Comparison of ENCODE assay signal across 8 mouse cellular contexts in genomic region chr11:75166861-75167642, GRCm38 (mm10). TPM values are rescaled to one million over a fixed set of nuclear protein-coding genes. Genes with fewer than 3 reads are reported as not detected.
A peak's percentile ranks its signal among the peaks of the same experiment; 100 is the strongest.
DNase-seq lines count a peak whose midpoint lies in the region; ATAC-seq and TF ChIP-seq lines count a peak whose summit lies in the region.

No protein-coding gene starts in this region.

- H3K9ac ChIP-seq in heart, embryonic 11.5 days (ENCODE audit: low read depth, low read length): peak overlapping the region; percentile 79
- H3K9ac ChIP-seq in midbrain, embryonic 12.5 days (replicated peaks): 0 out of 2 replicates have a peak overlapping the region, but pooled peaks have one; percentile 11

- peaks cover 9% of the 10 kb centered on the region; the same call in 1 of the 2 replicates for H3K4me1 ChIP-seq in kidney, adult 2 months (ENCODE audit: control insufficient read depth, insufficient read depth, low read length)
- H3K4me1 ChIP-seq in heart, embryonic 11.5 days (ENCODE audit: control insufficient read depth, insufficient read depth, low read length): peaks cover 59% of the 10 kb centered on the region
- peaks cover 60% of the 10 kb centered on the region for H3K4me1 ChIP-seq in midbrain, embryonic 12.5 days

- peak; percentile 77 for DNase-seq in kidney, adult 2 months
- DNase-seq in kidney, adult 8-10 months: no peak
- peak; percentile 40 for DNase-seq in adrenal gland, postnatal 25 days
- peak; percentile 68 for DNase-seq in kidney, postnatal 14 days
- no peak for DNase-seq in ovary, postnatal 10 days (ENCODE audit: low spot score)

- peak; percentile 18; the same call in 1 of the 2 replicates for TF ChIP-seq CTCF in kidney, adult 2 months (conservative IDR thresholded peaks at IDR 0.05; ENCODE audit: insufficient read depth, insufficient read length, low read depth, low read length)

- 10% methylated on average over 68 of the region's 68 CpGs for WGBS in kidney, adult 2 months
- WGBS in heart, embryonic 11.5 days (ENCODE audit: insufficient replicate concordance): 3% methylated on average over 67 of the region's 68 CpGs
- WGBS in midbrain, embryonic 12.5 days: 2% methylated on average over 68 of the region's 68 CpGs

- H3K4me3 ChIP-seq in kidney, adult 2 months (ENCODE audit: insufficient read depth, low read depth, low read length): peak overlapping the region; percentile 56
- peak overlapping the region; percentile 66 for H3K4me3 ChIP-seq in heart, embryonic 11.5 days (ENCODE audit: low read depth, low read length)
- H3K4me3 ChIP-seq in midbrain, embryonic 12.5 days: peak overlapping the region; percentile 46

- ATAC-seq in heart, embryonic 11.5 days (replicated peaks; ENCODE audit: insufficient number of reproducible peaks, low FRiP score, low TSS enrichment): no peak
- ATAC-seq in midbrain, embryonic 12.5 days (ENCODE audit: low FRiP score, low read depth): no peak
- no peak for ATAC-seq in activated CD4-positive, CD25-positive, alpha-beta regulatory T cell, adult 4 months

- peak overlapping the region; percentile 99 for H3K4me2 ChIP-seq in heart, embryonic 11.5 days
- peak overlapping the region; percentile 65 for H3K4me2 ChIP-seq in midbrain, embryonic 12.5 days (replicated peaks)

- TF ChIP-seq POLR2A in kidney, adult 2 months (IDR thresholded peaks at IDR 0.05; ENCODE audit: low read depth, low read length): no peak

- H3K27ac ChIP-seq in kidney, adult 2 months (ENCODE audit: insufficient read depth, low read depth, low read length): peak overlapping the region; percentile 27
- 0 out of 2 replicates have a peak overlapping the region, but pooled peaks have one; percentile 15 for H3K27ac ChIP-seq in heart, embryonic 11.5 days (ENCODE audit: low read depth, low read length)
- no peak overlapping the region for H3K27ac ChIP-seq in midbrain, embryonic 12.5 days (replicated peaks)

- no peaks in the 10 kb centered on the region for H3K9me3 ChIP-seq in heart, embryonic 11.5 days (replicated peaks; ENCODE audit: control insufficient read depth, low read length)
- no peaks in the 10 kb centered on the region for H3K9me3 ChIP-seq in midbrain, embryonic 12.5 days

- H3K27me3 ChIP-seq in kidney, adult 2 months (replicated peaks; ENCODE audit: control insufficient read depth, insufficient read depth, low read length): no peaks in the 10 kb centered on the region
- peaks cover 81% of the 10 kb centered on the region for H3K27me3 ChIP-seq in heart, embryonic 11.5 days (ENCODE audit: control insufficient read depth, insufficient read depth, low read length)
- H3K27me3 ChIP-seq in midbrain, embryonic 12.5 days: peaks cover 96% of the 10 kb centered on the region

- H3K36me3 ChIP-seq in kidney, adult 2 months (ENCODE audit: control insufficient read depth, insufficient read depth, low read length): no peaks in the 10 kb centered on the region; the same call in 1 of the 2 replicates
- no peaks in the 10 kb centered on the region; the same call in 1 of the 2 replicates for H3K36me3 ChIP-seq in heart, embryonic 11.5 days (ENCODE audit: control insufficient read depth, insufficient read depth, low read length)
- H3K36me3 ChIP-seq in midbrain, embryonic 12.5 days: peaks cover 17% of the 10 kb centered on the region

RNA-seq across cellular contexts. Expression of gene Hic1, which starts 2.3 kb away (rescaled TPM):
- polyA plus RNA-seq in kidney, adult 2 months (2012; rRNA removed): 8.6 and 12.6 TPM in 2 replicates
- total RNA-seq in adrenal gland, postnatal 25 days (2021): 7.3 and 9.9 TPM in 2 replicates
- polyA plus RNA-seq in heart, embryonic 11.5 days (2014; fragmentation: Nextera tagmentation; extraction: Ambion mirVana): 2.5 and 3.0 TPM in 2 replicates
- polyA plus RNA-seq in midbrain, embryonic 12.5 days (2016; fragmentation: Nextera tagmentation; extraction: Ambion mirVana): 3.7 and 4.8 TPM in 2 replicates
- under 1 TPM in 1 of 2 experiments, not detected in 1; 0.38 TPM for polyA plus RNA-seq in activated CD4-positive, CD25-positive, alpha-beta regulatory T cell, adult 4 months (2017; shearing (Covaris generic))

RNA-seq across cellular contexts. Expression of gene Ovca2, which starts 11.6 kb away (rescaled TPM):
- 18.6 and 33.7 TPM in 2 replicates for polyA plus RNA-seq in kidney, adult 2 months (2012; rRNA removed)
- total RNA-seq in adrenal gland, postnatal 25 days (2021): 22.4 and 23.9 TPM in 2 replicates
- polyA plus RNA-seq in heart, embryonic 11.5 days (2014; fragmentation: Nextera tagmentation; extraction: Ambion mirVana): 23.4 and 24.6 TPM in 2 replicates
- 23.2 and 24.9 TPM in 2 replicates for polyA plus RNA-seq in midbrain, embryonic 12.5 days (2016; fragmentation: Nextera tagmentation; extraction: Ambion mirVana)
- polyA plus RNA-seq in activated CD4-positive, CD25-positive, alpha-beta regulatory T cell, adult 4 months (2017; shearing (Covaris generic)): 10 to 100 TPM; 28.4 to 32.8 TPM

RNA-seq across cellular contexts. Expression of gene Dph1, which starts 24.0 kb away (rescaled TPM):
- polyA plus RNA-seq in kidney, adult 2 months (2012; rRNA removed): 40.2 and 46.7 TPM in 2 replicates
- 29.2 and 34.4 TPM in 2 replicates for total RNA-seq in adrenal gland, postnatal 25 days (2021)
- polyA plus RNA-seq in heart, embryonic 11.5 days (2014; fragmentation: Nextera tagmentation; extraction: Ambion mirVana): 16.5 and 21.0 TPM in 2 replicates
- polyA plus RNA-seq in midbrain, embryonic 12.5 days (2016; fragmentation: Nextera tagmentation; extraction: Ambion mirVana): 15.8 and 17.6 TPM in 2 replicates
- 1 to 10 TPM; 8.3 to 9.6 TPM for polyA plus RNA-seq in activated CD4-positive, CD25-positive, alpha-beta regulatory T cell, adult 4 months (2017; shearing (Covaris generic))

RNA-seq across cellular contexts. Expression of gene Rtn4rl1, which starts 26.5 kb away (rescaled TPM):
- polyA plus RNA-seq in kidney, adult 2 months (2012; rRNA removed): 11.3 and 12.7 TPM in 2 replicates
- 37.8 and 42.2 TPM in 2 replicates for total RNA-seq in adrenal gland, postnatal 25 days (2021)
- polyA plus RNA-seq in heart, embryonic 11.5 days (2014; fragmentation: Nextera tagmentation; extraction: Ambion mirVana): 12.7 and 16.8 TPM in 2 replicates
- 9.3 and 10.2 TPM in 2 replicates for polyA plus RNA-seq in midbrain, embryonic 12.5 days (2016; fragmentation: Nextera tagmentation; extraction: Ambion mirVana)
- polyA plus RNA-seq in activated CD4-positive, CD25-positive, alpha-beta regulatory T cell, adult 4 months (2017; shearing (Covaris generic)): 1 to 10 TPM; 1.6 to 1.8 TPM

Comparison
In these comparisons a context has a peak if more than half of its experiments do, and no peak if none do; other contexts are left out.
1. DNase-seq: peak in kidney, adult 2 months (single experiment), adrenal gland, postnatal 25 days (single experiment) and kidney, postnatal 14 days (single experiment); none in kidney, adult 8-10 months (0 of 2) and ovary, postnatal 10 days (single experiment).
2. Peak in every context shown above with its lines, with median percentiles within 50 percentile points of each other: H3K4me3 ChIP-seq.